Mouse (Mus musculus) thymus, postnatal 36 days (tissue): ENCODE results near the gene Alg2.

Source experiments
- DNase-seq, 2 experiments: peaks; one replicate each; pipeline ENCODE4 v3.0.0; 2022; ENCODE audit warnings: mixed read lengths in 2 of 2

Gene Alg2

GRCm38 (mm10) chr4:47473968-47474729 lies at the start of gene Alg2, which contains the start of gene Sec61b:
TSS of gene Alg2 (minus strand) at chr4:47474333.
TSS of gene Sec61b (plus strand) at chr4:47474658.
- peak; percentile 95 to 98 for DNase-seq

- DNase-seq = no peak
Observed at GRCm38 (mm10) chr4:47521884-47522605, 47.9 kb upstream of the Alg2 start.

GRCm38 (mm10) chr4:47520076-47520475 lies 45.9 kb upstream of the Alg2 start:
- DNase-seq = no peak

- DNase-seq = peak in 1 of 2 experiments; percentile 35
Observed at GRCm38 (mm10) chr4:47518551-47519181, 44.5 kb upstream of the Alg2 start.

GRCm38 (mm10) chr4:47504841-47505517 lies 30.8 kb upstream of the Alg2 start:
- no peak for DNase-seq

GRCm38 (mm10) chr4:47503045-47503444 lies 28.9 kb upstream of the Alg2 start:
- no peak for DNase-seq

- DNase-seq = peak; percentile 26 to 33
Observed at GRCm38 (mm10) chr4:47502546-47502971, 28.4 kb upstream of the Alg2 start.

- DNase-seq = no peak
Observed at GRCm38 (mm10) chr4:47499121-47499545, 25.0 kb upstream of the Alg2 start.

GRCm38 (mm10) chr4:47497811-47498385 lies 23.8 kb upstream of the Alg2 start:
- no peak for DNase-seq

GRCm38 (mm10) chr4:47494686-47495085 lies 20.6 kb upstream of the Alg2 start:
- no peak for DNase-seq

- no peak for DNase-seq
Observed at GRCm38 (mm10) chr4:47494137-47494536, 20.0 kb upstream of the Alg2 start.

- no peak for DNase-seq
Observed at GRCm38 (mm10) chr4:47493456-47493855, 19.3 kb upstream of the Alg2 start.

GRCm38 (mm10) chr4:47492311-47493086 lies 18.4 kb upstream of the Alg2 start:
- no peak for DNase-seq

GRCm38 (mm10) chr4:47491243-47491642 lies 17.1 kb upstream of the Alg2 start:
- no peak for DNase-seq

GRCm38 (mm10) chr4:47480576-47480975 lies 6.4 kb upstream of the Alg2 start:
- DNase-seq = no peak

- no peak for DNase-seq
Observed at GRCm38 (mm10) chr4:47480095-47480494, 6.0 kb upstream of the Alg2 start.

- DNase-seq = no peak
Observed at GRCm38 (mm10) chr4:47477539-47477938, 3.4 kb upstream of the Alg2 start.

- no peak for DNase-seq
Observed at GRCm38 (mm10) chr4:47474730-47475643, 854 bp upstream of the Alg2 start.

GRCm38 (mm10) chr4:47473586-47473967 lies 556 bp downstream of the Alg2 start:
- DNase-seq = peak in 1 of 2 experiments; percentile 7

GRCm38 (mm10) chr4:47467196-47467595 lies 6.9 kb downstream of the Alg2 start:
- no peak for DNase-seq
